7 mouse cellular contexts compared by ENCODE assay signal in the genomic region with DNA sequence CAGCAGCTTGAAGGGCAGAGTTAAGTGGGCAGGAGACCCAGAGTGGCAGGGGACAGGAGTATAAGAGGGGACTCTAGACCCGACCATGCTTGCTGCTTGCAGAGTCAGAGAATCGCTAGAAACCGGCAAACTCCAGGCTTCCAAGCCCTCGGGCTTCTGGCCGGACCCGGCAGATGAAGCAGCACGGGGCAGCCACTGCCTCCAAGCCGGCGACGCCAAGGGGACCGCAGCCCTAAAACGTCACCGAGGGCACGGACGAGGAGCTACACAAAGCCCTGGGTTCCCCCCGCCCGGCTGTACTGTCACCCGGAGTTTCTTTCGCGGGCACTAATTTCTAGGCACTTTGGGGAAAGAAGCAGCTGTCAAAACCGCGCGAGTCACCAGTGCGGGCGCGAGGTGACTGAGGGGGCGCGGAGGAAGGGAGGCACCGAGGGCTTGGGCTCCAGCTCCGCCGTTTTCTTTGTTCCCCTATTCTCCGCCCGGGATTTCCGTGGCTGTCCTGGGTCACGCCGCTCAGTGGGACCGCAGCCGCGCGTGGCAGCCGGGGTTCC. TPM values are rescaled to one million over a fixed set of nuclear protein-coding genes. Genes with fewer than 3 reads are reported as not detected.
DNase-seq lines count a peak whose midpoint lies in the region; ATAC-seq and TF ChIP-seq lines count a peak whose summit lies in the region.

No protein-coding gene starts in this region.

- no peak for TF ChIP-seq POLR2A in olfactory bulb, adult 2 months (IDR thresholded peaks at IDR 0.05; ENCODE audit: insufficient read depth, low read depth, low read length)

- WGBS in embryonic facial prominence, embryonic 11.5 days = under 1% methylated on average over 40 of the region's 41 CpGs
- WGBS in heart, embryonic 12.5 days = under 1% methylated on average over 41 of the region's 41 CpGs
- 0% methylated on average over 33 of the region's 41 CpGs for WGBS in lung, postnatal 0 days
- under 1% methylated on average over 41 of the region's 41 CpGs for WGBS in olfactory bulb, adult 2 months

- no peak for TF ChIP-seq CTCF in lung, postnatal 0 days (IDR thresholded peaks at IDR 0.05)
- no peak for TF ChIP-seq CTCF in olfactory bulb, adult 2 months (IDR thresholded peaks at IDR 0.05; ENCODE audit: insufficient read depth, low read depth, low read length)

- peak overlapping the region; percentile 97 for H3K27ac ChIP-seq in embryonic facial prominence, embryonic 11.5 days (replicated peaks; ENCODE audit: low read depth, low read length)
- H3K27ac ChIP-seq in heart, embryonic 12.5 days (ENCODE audit: poor library complexity, severe bottlenecking) = peak overlapping the region; percentile 99
- peak overlapping the region; percentile 98 for H3K27ac ChIP-seq in lung, postnatal 0 days (ENCODE audit: low read length)
- peak overlapping the region; percentile 96 for H3K27ac ChIP-seq in olfactory bulb, adult 2 months (ENCODE audit: insufficient read depth, low read depth, low read length)

- H3K4me1 ChIP-seq in embryonic facial prominence, embryonic 11.5 days (ENCODE audit: control insufficient read depth, insufficient read depth, low read length) = no peaks in the 10 kb centered on the region
- H3K4me1 ChIP-seq in heart, embryonic 12.5 days (replicated peaks) = peaks cover 26% of the 10 kb centered on the region
- peaks cover 19% of the 10 kb centered on the region; the same call in 1 of the 2 replicates for H3K4me1 ChIP-seq in lung, postnatal 0 days (ENCODE audit: insufficient read depth, low read depth, low read length)
- peaks cover 8% of the 10 kb centered on the region; the same call in 1 of the 2 replicates for H3K4me1 ChIP-seq in olfactory bulb, adult 2 months (ENCODE audit: control insufficient read depth, insufficient read depth, low read length)

- peak; percentile 36 for DNase-seq in ES-CJ7 (ENCODE audit: low read depth, low spot score)
- DNase-seq in adrenal gland, postnatal 10 days = peak; percentile 71
- DNase-seq in embryonic facial prominence, embryonic 11.5 days (ENCODE audit: low spot score) = peak; percentile 66
- peak; percentile 73 for DNase-seq in kidney, postnatal 10 days
- DNase-seq in lung, postnatal 0 days (ENCODE audit: low spot score) = peak; percentile 64

- H3K9ac ChIP-seq in embryonic facial prominence, embryonic 11.5 days (replicated peaks; ENCODE audit: low read length) = peak overlapping the region; percentile 94
- H3K9ac ChIP-seq in heart, embryonic 12.5 days = peak overlapping the region; percentile 96
- H3K9ac ChIP-seq in lung, postnatal 0 days (replicated peaks; ENCODE audit: low read depth) = peak overlapping the region; percentile 97

- ATAC-seq in embryonic facial prominence, embryonic 11.5 days (replicated peaks; ENCODE audit: insufficient number of reproducible peaks, low FRiP score, low TSS enrichment, low read depth) = peak; percentile 80
- peak; percentile 61 for ATAC-seq in heart, embryonic 12.5 days (ENCODE audit: insufficient number of reproducible peaks, low FRiP score)
- ATAC-seq in lung, postnatal 0 days = peak; percentile 54

- no peaks in the 10 kb centered on the region for H3K9me3 ChIP-seq in embryonic facial prominence, embryonic 11.5 days (replicated peaks; ENCODE audit: control insufficient read depth, low read length)
- H3K9me3 ChIP-seq in heart, embryonic 12.5 days (replicated peaks) = no peaks in the 10 kb centered on the region
- no peaks in the 10 kb centered on the region for H3K9me3 ChIP-seq in lung, postnatal 0 days (ENCODE audit: low read length)

- H3K27me3 ChIP-seq in embryonic facial prominence, embryonic 11.5 days (ENCODE audit: control insufficient read depth, insufficient read depth, low read length) = no peaks in the 10 kb centered on the region
- H3K27me3 ChIP-seq in heart, embryonic 12.5 days (replicated peaks) = no peaks in the 10 kb centered on the region
- H3K27me3 ChIP-seq in lung, postnatal 0 days (replicated peaks; ENCODE audit: insufficient read depth, low read length) = no peaks in the 10 kb centered on the region

- no peak for TF ChIP-seq EP300 in lung, postnatal 0 days (IDR thresholded peaks at IDR 0.05)

- peak overlapping the region; percentile 79 for H3K4me3 ChIP-seq in embryonic facial prominence, embryonic 11.5 days (ENCODE audit: low read depth, low read length)
- peak overlapping the region; percentile 85 for H3K4me3 ChIP-seq in heart, embryonic 12.5 days
- H3K4me3 ChIP-seq in lung, postnatal 0 days (ENCODE audit: low read depth, low read length) = peak overlapping the region; percentile 88
- peak overlapping the region; percentile 81 for H3K4me3 ChIP-seq in olfactory bulb, adult 2 months (ENCODE audit: insufficient read depth, low read depth, low read length)

- H3K4me2 ChIP-seq in embryonic facial prominence, embryonic 11.5 days (ENCODE audit: low read depth, low read length) = peak overlapping the region; percentile 49
- peak overlapping the region; percentile 81 for H3K4me2 ChIP-seq in heart, embryonic 12.5 days
- H3K4me2 ChIP-seq in lung, postnatal 0 days (replicated peaks; ENCODE audit: low read depth, low read length) = peak overlapping the region; percentile 77

- no peaks in the 10 kb centered on the region for H3K36me3 ChIP-seq in embryonic facial prominence, embryonic 11.5 days (replicated peaks; ENCODE audit: control insufficient read depth, insufficient read depth, low read depth, low read length)
- no peaks in the 10 kb centered on the region for H3K36me3 ChIP-seq in heart, embryonic 12.5 days
- H3K36me3 ChIP-seq in lung, postnatal 0 days (ENCODE audit: insufficient read depth, low read length) = no peaks in the 10 kb centered on the region

RNA-seq across cellular contexts. Expression of a gene that starts 10.0 kb away (rescaled TPM):
- 10 to 100 TPM; 32.5 to 46.9 TPM for total RNA-seq in adrenal gland, postnatal 10 days (2021)
- 39.9 and 40.1 TPM in 2 replicates for polyA plus RNA-seq in embryonic facial prominence, embryonic 11.5 days (2014; fragmentation: Nextera tagmentation; extraction: Ambion mirVana)
- polyA plus RNA-seq in heart, embryonic 12.5 days (2016; fragmentation: Nextera tagmentation; extraction: Ambion mirVana) = 42.1 and 47.6 TPM in 2 replicates
- 47.9 and 52.2 TPM in 2 replicates for polyA plus RNA-seq in lung, postnatal 0 days (2015; fragmentation: Nextera tagmentation; extraction: Ambion mirVana)
- not detected in 2 replicates for polyA plus RNA-seq in olfactory bulb, adult 2 months (2012; ENCODE audit: insufficient read depth, insufficient read length, low replicate concordance, missing spikeins)

Comparison
In these comparisons a context has a peak if more than half of its experiments do, and no peak if none do; other contexts are left out.
1. Peak in every context shown above with its lines: DNase-seq, ATAC-seq, H3K4me3 ChIP-seq and H3K27ac ChIP-seq.